Mouse (Mus musculus) skeletal muscle tissue, adult 2 months (tissue): ENCODE results near the gene Zfp763.
A peak's percentile ranks its signal among the peaks of the same experiment; 100 is the strongest.
"Not testable (repeated sequence)": the region's sequence is repeated elsewhere in the genome, so short reads cannot be mapped to it uniquely, and the experiment has no call there.

ENCODE experiments used
- DNase-seq: peaks from one replicate; pipeline ENCODE4 v3.0.0-alpha.2; 2012; ENCODE audit warnings: low read depth, low spot score

Gene Zfp763

GRCm38 (mm10) chr17:33032900-33033891, at the start of gene Zfp763:
Gene Zfp763, minus strand, starts transcription at chr17:33033402.
- DNase-seq, result peak; percentile 58

GRCm38 (mm10) chr17:33067958-33068357, 34.8 kb upstream of the Zfp763 start, which contains the start of gene 4921501E09Rik:
Gene 4921501E09Rik, minus strand, starts transcription at chr17:33068058.
- no peak for DNase-seq

GRCm38 (mm10) chr17:33063001-33063400, 29.8 kb upstream of the Zfp763 start:
- no peak for DNase-seq

- no peak for DNase-seq
Measured at GRCm38 (mm10) chr17:33058791-33059190, 25.6 kb upstream of the Zfp763 start.

- DNase-seq, result no peak
Measured at GRCm38 (mm10) chr17:33032376-33032775, 826 bp downstream of the Zfp763 start.

- not testable (repeated sequence) for DNase-seq
Measured at GRCm38 (mm10) chr17:33020434-33020833, 12.8 kb downstream of the Zfp763 start.

GRCm38 (mm10) chr17:33008337-33008736, 24.9 kb downstream of the Zfp763 start:
- no peak for DNase-seq

- no peak for DNase-seq
Measured at GRCm38 (mm10) chr17:32998492-32998891, 34.7 kb downstream of the Zfp763 start.

- DNase-seq, result peak; percentile 88
Measured at GRCm38 (mm10) chr17:32992699-32993474, 40.3 kb downstream of the Zfp763 start, which contains the start of gene Zfp952. Gene Zfp952, plus strand, starts transcription at chr17:32993129.

- peak; percentile 2 for DNase-seq
Measured at GRCm38 (mm10) chr17:32991965-32992698, 41.1 kb downstream of the Zfp763 start.

GRCm38 (mm10) chr17:32986301-32986700, 46.9 kb downstream of the Zfp763 start:
- no peak for DNase-seq

GRCm38 (mm10) chr17:32981361-32981760, 51.8 kb downstream of the Zfp763 start:
- DNase-seq, result no peak
